Mouse (Mus musculus): Measurements from ENCODE around the gene Eif6. TPM values are rescaled to one million over a fixed set of nuclear protein-coding genes. Genes with fewer than 3 reads are reported as not detected.

Eif6 gene
- polyA plus RNA-seq, 1 experiment from 2014 or later = 251 TPM

- peak overlapping the region; percentile 69 for H3K9ac ChIP-seq (ENCODE audit: low read length)
- WGBS = 1% methylated on average over 37 of the region's 37 CpGs
Observed at GRCm38 (mm10) chr2:155818596-155819391, 7.9 kb downstream of the Eif6 start.

GRCm38 (mm10) chr2:155817301-155818245 lies 9.2 kb downstream of the Eif6 start:
- Histone ChIP-seq H3K4me2 (ENCODE audit: low read length) (0 out of 2 replicates have a peak overlapping the region, but pooled peaks have one; percentile 96), H3K9ac (ENCODE audit: low read length) (peak overlapping the region; percentile 69; the same call in 1 of the 2 replicates), H3K9me3 (ENCODE audit: control insufficient read depth, low read length) (no peaks in the 10 kb centered on the region), H3K27me3 (replicated peaks; ENCODE audit: control insufficient read depth, insufficient read depth, low read length) (no peaks in the 10 kb centered on the region), H3K4me3 (ENCODE audit: low read depth, low read length) (no peak overlapping the region), H3K4me1 (replicated peaks; ENCODE audit: control insufficient read depth, insufficient read depth, low read length) (peaks cover 9% of the 10 kb centered on the region; the same call in 1 of the 2 replicates), H3K36me3 (ENCODE audit: control insufficient read depth, insufficient read depth, low read length) (peaks cover 29% of the 10 kb centered on the region), H3K27ac (ENCODE audit: low read depth) (no peak overlapping the region)
- WGBS = 78% methylated on average over 10 of the region's 10 CpGs
- DNase-seq (ENCODE audit: low spot score) (no peak), ATAC-seq (replicated peaks; ENCODE audit: low FRiP score, low TSS enrichment, low read depth) (no peak)

More at GRCm38 (mm10) chr2:155818596-155819391, 7.9 kb downstream of the Eif6 start:
- H3K4me3 ChIP-seq (ENCODE audit: low read depth, low read length) = peak overlapping the region; percentile 74
- peak overlapping the region; percentile 82 for H3K27ac ChIP-seq (ENCODE audit: low read depth)
- H3K4me2 ChIP-seq (ENCODE audit: low read length) = peak overlapping the region; percentile 96
- peaks cover 9% of the 10 kb centered on the region; the same call in 1 of the 2 replicates for H3K4me1 ChIP-seq (replicated peaks; ENCODE audit: control insufficient read depth, insufficient read depth, low read length)
- H3K27me3 ChIP-seq (replicated peaks; ENCODE audit: control insufficient read depth, insufficient read depth, low read length) = no peaks in the 10 kb centered on the region
- no peaks in the 10 kb centered on the region for H3K9me3 ChIP-seq (ENCODE audit: control insufficient read depth, low read length)
- peaks cover 41% of the 10 kb centered on the region for H3K36me3 ChIP-seq (ENCODE audit: control insufficient read depth, insufficient read depth, low read length)
- DNase-seq (ENCODE audit: low spot score) (peak; percentile 94), ATAC-seq (replicated peaks; ENCODE audit: low FRiP score, low TSS enrichment, low read depth) (peak; percentile 92)

- Histone ChIP-seq H3K27me3 (replicated peaks; ENCODE audit: control insufficient read depth, insufficient read depth, low read length) (no peaks in the 10 kb centered on the region), H3K4me3 (ENCODE audit: low read depth, low read length) (no peak overlapping the region), H3K27ac (ENCODE audit: low read depth) (no peak overlapping the region), H3K9ac (ENCODE audit: low read length) (no peak overlapping the region), H3K36me3 (ENCODE audit: control insufficient read depth, insufficient read depth, low read length) (peaks cover 16% of the 10 kb centered on the region), H3K4me2 (ENCODE audit: low read length) (no peak overlapping the region), H3K4me1 (replicated peaks; ENCODE audit: control insufficient read depth, insufficient read depth, low read length) (peaks cover 9% of the 10 kb centered on the region; the same call in 1 of the 2 replicates), H3K9me3 (ENCODE audit: control insufficient read depth, low read length) (no peaks in the 10 kb centered on the region)
- ATAC-seq (replicated peaks; ENCODE audit: low FRiP score, low TSS enrichment, low read depth) (no peak), DNase-seq (ENCODE audit: low spot score) (no peak)
- WGBS = 93% methylated on average over 1 of the region's 1 CpGs
Observed at GRCm38 (mm10) chr2:155816179-155816578, 10.5 kb downstream of the Eif6 start.

- H3K9ac ChIP-seq (ENCODE audit: low read length) = no peak overlapping the region
- H3K27me3 ChIP-seq (replicated peaks; ENCODE audit: control insufficient read depth, insufficient read depth, low read length) = no peaks in the 10 kb centered on the region
- no peak for ATAC-seq (replicated peaks; ENCODE audit: low FRiP score, low TSS enrichment, low read depth)
- 28% methylated on average over 5 of the region's 5 CpGs for WGBS
- peaks cover 9% of the 10 kb centered on the region; the same call in 1 of the 2 replicates for H3K4me1 ChIP-seq (replicated peaks; ENCODE audit: control insufficient read depth, insufficient read depth, low read length)
- DNase-seq (ENCODE audit: low spot score) = no peak
- H3K4me2 ChIP-seq (ENCODE audit: low read length) = no peak overlapping the region
- peaks cover 2% of the 10 kb centered on the region; the same call in 1 of the 2 replicates for H3K36me3 ChIP-seq (ENCODE audit: control insufficient read depth, insufficient read depth, low read length)
- no peak overlapping the region for H3K4me3 ChIP-seq (ENCODE audit: low read depth, low read length)
- H3K9me3 ChIP-seq (ENCODE audit: control insufficient read depth, low read length) = no peaks in the 10 kb centered on the region
- no peak overlapping the region for H3K27ac ChIP-seq (ENCODE audit: low read depth)
Observed at GRCm38 (mm10) chr2:155814829-155815228, 11.9 kb downstream of the Eif6 start.

- no peaks in the 10 kb centered on the region for H3K4me1 ChIP-seq (replicated peaks; ENCODE audit: control insufficient read depth, insufficient read depth, low read length)
- H3K4me3 ChIP-seq (ENCODE audit: low read depth, low read length) = no peak overlapping the region
- DNase-seq (ENCODE audit: low spot score) (no peak), ATAC-seq (replicated peaks; ENCODE audit: low FRiP score, low TSS enrichment, low read depth) (no peak)
- 76% methylated on average over 4 of the region's 4 CpGs for WGBS
- no peaks in the 10 kb centered on the region for H3K9me3 ChIP-seq (ENCODE audit: control insufficient read depth, low read length)
- no peaks in the 10 kb centered on the region for H3K27me3 ChIP-seq (replicated peaks; ENCODE audit: control insufficient read depth, insufficient read depth, low read length)
- H3K27ac ChIP-seq (ENCODE audit: low read depth) = no peak overlapping the region
- no peak overlapping the region for H3K9ac ChIP-seq (ENCODE audit: low read length)
- H3K36me3 ChIP-seq (ENCODE audit: control insufficient read depth, insufficient read depth, low read length) = no peaks in the 10 kb centered on the region
- H3K4me2 ChIP-seq (ENCODE audit: low read length) = no peak overlapping the region
Observed at GRCm38 (mm10) chr2:155812637-155813036, 14.1 kb downstream of the Eif6 start.

GRCm38 (mm10) chr2:155811821-155812396 lies 14.8 kb downstream of the Eif6 start:
- Histone ChIP-seq H3K36me3 (ENCODE audit: control insufficient read depth, insufficient read depth, low read length) (no peaks in the 10 kb centered on the region), H3K27ac (ENCODE audit: low read depth) (no peak overlapping the region), H3K4me2 (ENCODE audit: low read length) (no peak overlapping the region), H3K4me3 (ENCODE audit: low read depth, low read length) (no peak overlapping the region), H3K9ac (ENCODE audit: low read length) (no peak overlapping the region), H3K4me1 (replicated peaks; ENCODE audit: control insufficient read depth, insufficient read depth, low read length) (no peaks in the 10 kb centered on the region), H3K9me3 (ENCODE audit: control insufficient read depth, low read length) (no peaks in the 10 kb centered on the region), H3K27me3 (replicated peaks; ENCODE audit: control insufficient read depth, insufficient read depth, low read length) (no peaks in the 10 kb centered on the region)
- 36% methylated on average over 16 of the region's 16 CpGs for WGBS
- no peak for ATAC-seq (replicated peaks; ENCODE audit: low FRiP score, low TSS enrichment, low read depth)
- DNase-seq (ENCODE audit: low spot score) = peak; percentile 92

- 81% methylated on average over 4 of the region's 4 CpGs for WGBS
- no peaks in the 10 kb centered on the region for H3K36me3 ChIP-seq (ENCODE audit: control insufficient read depth, insufficient read depth, low read length)
- H3K27ac ChIP-seq (ENCODE audit: low read depth) = no peak overlapping the region
- ATAC-seq (replicated peaks; ENCODE audit: low FRiP score, low TSS enrichment, low read depth) = no peak
- no peaks in the 10 kb centered on the region for H3K27me3 ChIP-seq (replicated peaks; ENCODE audit: control insufficient read depth, insufficient read depth, low read length)
- no peaks in the 10 kb centered on the region for H3K9me3 ChIP-seq (ENCODE audit: control insufficient read depth, low read length)
- H3K9ac ChIP-seq (ENCODE audit: low read length) = no peak overlapping the region
- H3K4me2 ChIP-seq (ENCODE audit: low read length) = no peak overlapping the region
- no peak overlapping the region for H3K4me3 ChIP-seq (ENCODE audit: low read depth, low read length)
- DNase-seq (ENCODE audit: low spot score) = no peak
- H3K4me1 ChIP-seq (replicated peaks; ENCODE audit: control insufficient read depth, insufficient read depth, low read length) = no peaks in the 10 kb centered on the region
Observed at GRCm38 (mm10) chr2:155809620-155810019, 17.1 kb downstream of the Eif6 start.

GRCm38 (mm10) chr2:155807408-155807807 lies 19.3 kb downstream of the Eif6 start:
- Histone ChIP-seq H3K9ac (ENCODE audit: low read length) (no peak overlapping the region), H3K4me3 (ENCODE audit: low read depth, low read length) (no peak overlapping the region), H3K4me1 (replicated peaks; ENCODE audit: control insufficient read depth, insufficient read depth, low read length) (no peaks in the 10 kb centered on the region), H3K4me2 (ENCODE audit: low read length) (no peak overlapping the region), H3K27me3 (replicated peaks; ENCODE audit: control insufficient read depth, insufficient read depth, low read length) (no peaks in the 10 kb centered on the region), H3K36me3 (ENCODE audit: control insufficient read depth, insufficient read depth, low read length) (no peaks in the 10 kb centered on the region), H3K27ac (ENCODE audit: low read depth) (no peak overlapping the region), H3K9me3 (ENCODE audit: control insufficient read depth, low read length) (no peaks in the 10 kb centered on the region)
- DNase-seq (ENCODE audit: low spot score) = no peak
- WGBS = 41% methylated on average over 4 of the region's 4 CpGs
- ATAC-seq (replicated peaks; ENCODE audit: low FRiP score, low TSS enrichment, low read depth) = no peak
